In genomic region chr12:101020210-101021015, GRCm38 (mm10) we compare ENCODE assay signal across 12 mouse cellular contexts. TPM values are rescaled to one million over a fixed set of nuclear protein-coding genes. Genes with fewer than 3 reads are reported as not detected.
DNase-seq lines count a peak whose midpoint lies in the region; ATAC-seq and TF ChIP-seq lines count a peak whose summit lies in the region.
"Had no signal": no experiment of that assay in that cellular context is flagged by ENCODE, and none has a peak within 500 bp of the region (broad histone marks: within the 10 kb centered on the region; RNA-seq: fewer than 3 reads in every experiment).

No protein-coding gene starts in this region.

- H3K4me1 ChIP-seq in liver, postnatal 0 days (ENCODE audit: insufficient read depth): peaks cover 53% of the 10 kb centered on the region
- peaks cover 46% of the 10 kb centered on the region for H3K4me1 ChIP-seq in liver, embryonic 11.5 days (replicated peaks; ENCODE audit: control insufficient read depth, insufficient read depth, low read length)
- H3K4me1 ChIP-seq in forebrain, embryonic 13.5 days: peaks cover 93% of the 10 kb centered on the region

- no peak overlapping the region for H3K4me3 ChIP-seq in liver, postnatal 0 days (ENCODE audit: low read depth, low read length)
- H3K4me3 ChIP-seq in liver, embryonic 11.5 days (ENCODE audit: low read depth, low read length): no peak overlapping the region
- H3K4me3 ChIP-seq in forebrain, embryonic 13.5 days: no peak overlapping the region
- H3K4me3 ChIP-seq in left cerebral cortex, adult 2 months: no peak overlapping the region
- H3K4me3 ChIP-seq: megakaryocyte, embryonic 14.5 days; neural tube, embryonic 12.5 days had no signal

- no peak for DNase-seq in cerebellum, postnatal 4 days (ENCODE audit: low spot score in 2 of 2)
- no peak for DNase-seq in liver, postnatal 0 days
- DNase-seq in liver, embryonic 11.5 days (ENCODE audit: low spot score): no peak
- peak; percentile 83 for DNase-seq in brain, adult 2 months (ENCODE audit: low read depth, low spot score)
- no peak for DNase-seq in left cerebral cortex, adult 2 months (ENCODE audit: extremely low spot score in 1 of 2, low spot score in 2 of 2)
- DNase-seq in testis, postnatal 10 days (ENCODE audit: low spot score): no peak
- DNase-seq: kidney, postnatal 10 days; left cerebral cortex, postnatal 4 days had no signal

- no peak overlapping the region for H3K9ac ChIP-seq in liver, postnatal 0 days (replicated peaks)
- H3K9ac ChIP-seq in liver, embryonic 11.5 days (ENCODE audit: low read depth, low read length): no peak overlapping the region; the same call in 1 of the 2 replicates
- 0 out of 2 replicates have a peak overlapping the region, but pooled peaks have one; percentile 3 for H3K9ac ChIP-seq in forebrain, embryonic 13.5 days
- H3K9ac ChIP-seq: neural tube, embryonic 12.5 days had no signal

- intact Hi-C loops in left cerebral cortex, adult 2 months (cut with DNase I): no loop called here

- peak overlapping the region; percentile 36; the same call in 1 of the 2 replicates for H3K27ac ChIP-seq in liver, postnatal 0 days (ENCODE audit: low read depth)
- no peak overlapping the region for H3K27ac ChIP-seq in liver, embryonic 11.5 days (ENCODE audit: low read depth, low read length)
- H3K27ac ChIP-seq in forebrain, embryonic 13.5 days: peak overlapping the region; percentile 41
- no peak overlapping the region for H3K27ac ChIP-seq in left cerebral cortex, adult 2 months
- H3K27ac ChIP-seq: neural tube, embryonic 12.5 days had no signal

- H3K27me3 ChIP-seq in liver, postnatal 0 days (ENCODE audit: insufficient read depth, low read length): no peaks in the 10 kb centered on the region
- H3K27me3 ChIP-seq in liver, embryonic 11.5 days (replicated peaks; ENCODE audit: control insufficient read depth, insufficient read depth, low read length): no peaks in the 10 kb centered on the region
- H3K27me3 ChIP-seq in forebrain, embryonic 13.5 days: no peaks in the 10 kb centered on the region
- H3K27me3 ChIP-seq: megakaryocyte, embryonic 14.5 days; neural tube, embryonic 12.5 days had no signal

- peaks cover 5% of the 10 kb centered on the region; the same call in 1 of the 2 replicates for H3K36me3 ChIP-seq in liver, postnatal 0 days (replicated peaks; ENCODE audit: insufficient read depth, low read length)
- peaks cover 5% of the 10 kb centered on the region; the same call in 1 of the 2 replicates for H3K36me3 ChIP-seq in liver, embryonic 11.5 days (ENCODE audit: control insufficient read depth, insufficient read depth, low read length)
- H3K36me3 ChIP-seq in forebrain, embryonic 13.5 days (ENCODE audit: poor library complexity, severe bottlenecking): peaks cover 30% of the 10 kb centered on the region

- peak; percentile 83 for ATAC-seq in cerebellum, adult (ENCODE audit: insufficient number of reproducible peaks, low FRiP score, low TSS enrichment)
- no peak for ATAC-seq in liver, postnatal 0 days
- no peak for ATAC-seq in liver, embryonic 11.5 days (replicated peaks; ENCODE audit: low FRiP score)
- ATAC-seq in forebrain, embryonic 13.5 days: peak; percentile 48; the same call in 1 of the 2 replicates

- H3K4me2 ChIP-seq in liver, postnatal 0 days (ENCODE audit: low read depth, low read length): no peak overlapping the region
- no peak overlapping the region for H3K4me2 ChIP-seq in liver, embryonic 11.5 days
- no peak overlapping the region for H3K4me2 ChIP-seq in forebrain, embryonic 13.5 days
- H3K4me2 ChIP-seq: neural tube, embryonic 12.5 days had no signal

- no peak for TF ChIP-seq EP300 in liver, postnatal 0 days (IDR thresholded peaks at IDR 0.05; ENCODE audit: low read depth)

- WGBS in liver, postnatal 0 days (ENCODE audit: insufficient replicate concordance): 82% methylated on average over 15 of the region's 15 CpGs
- WGBS in liver, embryonic 11.5 days: 92% methylated on average over 15 of the region's 15 CpGs
- WGBS in forebrain, embryonic 13.5 days: 69% methylated on average over 15 of the region's 15 CpGs

- H3K9me3 ChIP-seq in liver, postnatal 0 days (ENCODE audit: low read length): no peaks in the 10 kb centered on the region
- H3K9me3 ChIP-seq in liver, embryonic 11.5 days (ENCODE audit: control insufficient read depth, low read length): no peaks in the 10 kb centered on the region
- H3K9me3 ChIP-seq in forebrain, embryonic 13.5 days (replicated peaks): no peaks in the 10 kb centered on the region
- H3K9me3 ChIP-seq: neural tube, embryonic 12.5 days had no signal

- TF ChIP-seq CTCF in liver, postnatal 0 days (IDR thresholded peaks at IDR 0.05; ENCODE audit: low read depth): peak; percentile 40
- no peak for TF ChIP-seq CTCF in left cerebral cortex, adult 2 months (IDR thresholded peaks at IDR 0.05)

RNA-seq across cellular contexts. Expression of gene Ccdc88c, which starts 8.4 kb away (rescaled TPM):
- polyA plus RNA-seq in liver, postnatal 0 days (2015; fragmentation: Nextera tagmentation; extraction: Ambion mirVana): 3.6 and 4.2 TPM in 2 replicates
- 11.8 and 13.3 TPM in 2 replicates for polyA plus RNA-seq in liver, embryonic 11.5 days (2014; fragmentation: Nextera tagmentation; extraction: Ambion mirVana)
- polyA plus RNA-seq in forebrain, embryonic 13.5 days (2015; fragmentation: Nextera tagmentation; extraction: Ambion mirVana): 20.7 and 21.4 TPM in 2 replicates
- 10 to 100 TPM; 23.2 to 30.1 TPM for total RNA-seq in left cerebral cortex, adult 2 months (2021)

Comparison
In these comparisons a context has a peak if more than half of its experiments do, and no peak if none do; other contexts are left out.
1. H3K27ac ChIP-seq: peak in liver, postnatal 0 days (single experiment) and forebrain, embryonic 13.5 days (single experiment); none in liver, embryonic 11.5 days (single experiment) and left cerebral cortex, adult 2 months (single experiment).
2. ATAC-seq: peak in cerebellum, adult (single experiment) and forebrain, embryonic 13.5 days (single experiment); none in liver, postnatal 0 days (single experiment) and liver, embryonic 11.5 days (single experiment).